Mouse (Mus musculus) midbrain, embryonic 16.5 days (tissue): ENCODE data around the gene Zbtb17. TPM values are rescaled to one million over a fixed set of nuclear protein-coding genes. Genes with fewer than 3 reads are reported as not detected.

Experiments
- ATAC-seq: fragments of 200-750 bp; cut with Nextera tagmentation; 2 replicates; pipeline ENCODE4 v1.8.0; 2017; ENCODE audit warnings: moderate TSS enrichment
- H3K27ac ChIP-seq: fragments of 300-500 bp; sonication (generic); 2 replicates; pipeline ENCODE4 v1.5.1; 2014; ENCODE audit warnings: mild to moderate bottlenecking, low read length, mixed read lengths
- H3K27me3 ChIP-seq: fragments of 300-500 bp; sonication (generic); 2 replicates; pipeline ENCODE4 v1.6.1; 2014; ENCODE audit warnings: low read depth, low read length, mixed read lengths; ENCODE audit not compliant: control insufficient read depth, insufficient read depth
- H3K36me3 ChIP-seq: fragments of 300-500 bp; sonication (generic); 2 replicates; pipeline ENCODE4 v1.6.1; 2014; ENCODE audit warnings: mild to moderate bottlenecking, low read length, moderate library complexity, mixed read lengths; ENCODE audit not compliant: control insufficient read depth, insufficient read depth
- H3K4me1 ChIP-seq: fragments of 300-500 bp; sonication (generic); 2 replicates; pipeline ENCODE4 v1.6.1; 2014; ENCODE audit warnings: mild to moderate bottlenecking, low read length, mixed read lengths; ENCODE audit not compliant: control insufficient read depth, insufficient read depth
- H3K4me2 ChIP-seq: fragments of 300-500 bp; sonication (generic); 2 replicates; pipeline ENCODE4 v1.6.1; 2014; ENCODE audit warnings: mild to moderate bottlenecking, low read length, mixed read lengths
- H3K4me3 ChIP-seq: fragments of 300-500 bp; sonication (generic); 2 replicates; pipeline ENCODE4 v1.5.1; 2014; ENCODE audit warnings: low read depth, mild to moderate bottlenecking, low read length, moderate library complexity, mixed read lengths
- H3K9ac ChIP-seq: fragments of 300-500 bp; sonication (generic); 2 replicates; pipeline ENCODE4 v1.6.1; 2014; ENCODE audit warnings: low read depth, low read length, mixed read lengths
- H3K9me3 ChIP-seq: fragments of 300-500 bp; sonication (generic); replicated peaks from 2 replicates; pipeline ENCODE4 v1.6.1; 2014; ENCODE audit warnings: mild to moderate bottlenecking, low read length, mixed read lengths; ENCODE audit not compliant: control insufficient read depth, poor library complexity, severe bottlenecking
- WGBS: fragments of 180-500 bp; shearing (Covaris S2); extraction: QIAGEN DNeasy Blood & Tissue Kit; methylation state at CpG from one replicate; pipeline ENCODE4 v1.1.7; 2014; 5-methylcytosine and 5-hydroxymethylcytosine counted together
- polyA plus RNA-seq: library from polyadenylated mRNA; unstranded; fragments of >200 nt; fragmentation: Nextera tagmentation; extraction: Ambion mirVana; gene quantifications from 2 replicates; pipeline ENCODE4 v1.2.1, GENCODE M21; 2015

Gene Zbtb17
- polyA plus RNA-seq, 1 experiment from 2014 or later = 42.7 TPM

- no peak overlapping the region for H3K4me2 ChIP-seq
- H3K9me3 ChIP-seq = no peaks in the 10 kb centered on the region
- H3K27me3 ChIP-seq = no peaks in the 10 kb centered on the region
- no peak overlapping the region for H3K27ac ChIP-seq
- no peak for ATAC-seq
- H3K4me3 ChIP-seq = no peak overlapping the region
- no peaks in the 10 kb centered on the region for H3K4me1 ChIP-seq
- no peak overlapping the region for H3K9ac ChIP-seq
- WGBS = 97% methylated on average over 11 of the region's 11 CpGs
- H3K36me3 ChIP-seq = peaks cover 58% of the 10 kb centered on the region
These were observed 43.1 kb downstream of the Zbtb17 start for GRCm38 (mm10) chr4:141487581-141487980.

DNA sequence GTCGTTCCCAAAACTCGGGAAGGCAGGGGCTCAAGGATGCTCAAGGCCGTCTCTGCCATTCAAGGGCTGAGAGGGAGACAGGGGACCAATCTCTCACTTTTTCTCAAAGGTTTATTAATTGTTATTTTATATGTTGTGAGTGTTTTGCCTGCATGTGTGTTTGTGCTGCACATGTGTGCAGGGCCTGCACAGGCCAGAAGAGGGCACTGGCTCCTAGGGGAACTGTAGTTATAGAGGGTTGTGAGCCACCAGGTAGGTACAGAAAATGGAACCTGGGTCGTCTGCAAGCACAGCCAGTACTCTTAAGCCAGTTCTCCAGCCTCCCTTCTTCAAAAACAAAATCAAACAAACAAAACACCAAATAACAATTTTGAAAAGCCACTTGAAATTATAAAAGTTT lies 44.2 kb downstream of the Zbtb17 start:
- 91% methylated on average over 4 of the region's 4 CpGs for WGBS
- H3K27ac ChIP-seq = no peak overlapping the region

DNA sequence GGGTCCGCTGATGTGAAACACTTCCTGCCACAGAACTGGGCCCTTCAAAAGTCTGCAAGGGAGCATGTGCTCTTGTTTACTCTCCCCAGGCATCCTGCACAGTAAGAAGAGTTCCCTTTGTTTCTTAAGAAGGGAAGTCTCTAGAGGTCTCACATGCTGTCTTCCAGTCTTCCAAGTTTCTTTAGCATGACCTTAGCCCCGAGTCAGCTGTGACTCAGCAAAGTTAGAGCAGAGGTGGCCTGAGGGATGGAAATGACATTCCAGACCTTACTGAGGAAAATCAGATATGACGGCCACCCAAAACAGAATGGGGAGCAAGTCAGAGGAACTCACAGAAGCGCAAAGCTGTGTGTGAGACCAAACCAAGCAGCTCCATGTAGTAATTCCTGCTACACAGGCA lies 56.2 kb downstream of the Zbtb17 start:
- Histone ChIP-seq H3K9me3 (no peaks in the 10 kb centered on the region), H3K4me1 (peaks cover 6% of the 10 kb centered on the region; the same call in 1 of the 2 replicates), H3K27ac (no peak overlapping the region), H3K27me3 (no peaks in the 10 kb centered on the region), H3K9ac (no peak overlapping the region), H3K4me2 (no peak overlapping the region), H3K36me3 (no peaks in the 10 kb centered on the region), H3K4me3 (no peak overlapping the region)
- no peak for ATAC-seq
- 74% methylated on average over 4 of the region's 4 CpGs for WGBS

More for the DNA sequence above, 44.2 kb downstream of the Zbtb17 start:
- ATAC-seq = no peak
- H3K36me3 ChIP-seq = peaks cover 48% of the 10 kb centered on the region
- H3K9ac ChIP-seq = no peak overlapping the region
- no peaks in the 10 kb centered on the region for H3K4me1 ChIP-seq
- no peak overlapping the region for H3K4me3 ChIP-seq
- no peaks in the 10 kb centered on the region for H3K27me3 ChIP-seq
- no peaks in the 10 kb centered on the region for H3K9me3 ChIP-seq
- H3K4me2 ChIP-seq = no peak overlapping the region

GRCm38 (mm10) chr4:141501058-141501457 lies 56.6 kb downstream of the Zbtb17 start:
- WGBS = 50% methylated on average over 5 of the region's 5 CpGs
- H3K27me3 ChIP-seq = no peaks in the 10 kb centered on the region
- H3K27ac ChIP-seq = no peak overlapping the region
- H3K4me1 ChIP-seq = peaks cover 6% of the 10 kb centered on the region; the same call in 1 of the 2 replicates
- H3K4me3 ChIP-seq = no peak overlapping the region
- no peak overlapping the region for H3K9ac ChIP-seq
- H3K4me2 ChIP-seq = no peak overlapping the region
- no peak for ATAC-seq
- H3K36me3 ChIP-seq = no peaks in the 10 kb centered on the region
- no peaks in the 10 kb centered on the region for H3K9me3 ChIP-seq

DNA sequence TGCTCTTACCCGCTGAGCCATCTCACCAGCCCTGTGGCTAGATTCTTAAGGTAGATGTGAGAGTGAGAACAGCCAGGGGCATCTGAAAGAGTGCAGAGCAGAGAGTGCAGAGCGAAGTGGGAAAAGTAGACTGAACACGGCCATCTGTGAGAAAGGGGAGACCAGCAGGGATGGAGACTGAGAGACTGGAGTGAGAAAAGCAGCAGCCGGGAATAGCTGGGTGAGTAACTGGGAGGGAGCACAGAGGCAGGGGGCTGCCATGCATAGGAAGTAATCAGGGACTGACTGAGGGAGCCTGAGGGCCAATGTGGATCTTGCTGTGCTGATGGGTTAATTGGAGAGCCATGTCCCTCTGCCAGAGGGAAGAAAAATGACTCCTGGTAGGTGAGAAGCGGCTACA lies 58.3 kb downstream of the Zbtb17 start:
- no peaks in the 10 kb centered on the region for H3K36me3 ChIP-seq
- WGBS = 78% methylated on average over 5 of the region's 5 CpGs

GRCm38 (mm10) chr4:141504471-141504870 lies 60.0 kb downstream of the Zbtb17 start:
- Histone ChIP-seq H3K4me2 (no peak overlapping the region), H3K27ac (no peak overlapping the region), H3K4me1 (peaks cover 18% of the 10 kb centered on the region), H3K9me3 (no peaks in the 10 kb centered on the region), H3K36me3 (no peaks in the 10 kb centered on the region), H3K9ac (no peak overlapping the region), H3K4me3 (no peak overlapping the region), H3K27me3 (no peaks in the 10 kb centered on the region)
- 85% methylated on average over 4 of the region's 4 CpGs for WGBS
- no peak for ATAC-seq

More for the DNA sequence above, 58.3 kb downstream of the Zbtb17 start:
- ATAC-seq = no peak
- Histone ChIP-seq H3K27me3 (no peaks in the 10 kb centered on the region), H3K27ac (no peak overlapping the region; the same call in 1 of the 2 replicates), H3K4me2 (no peak overlapping the region), H3K4me3 (no peak overlapping the region), H3K9me3 (no peaks in the 10 kb centered on the region), H3K4me1 (peaks cover 18% of the 10 kb centered on the region), H3K9ac (no peak overlapping the region)

GRCm38 (mm10) chr4:141505810-141506209 lies 61.4 kb downstream of the Zbtb17 start:
- 95% methylated on average over 10 of the region's 11 CpGs for WGBS

DNA sequence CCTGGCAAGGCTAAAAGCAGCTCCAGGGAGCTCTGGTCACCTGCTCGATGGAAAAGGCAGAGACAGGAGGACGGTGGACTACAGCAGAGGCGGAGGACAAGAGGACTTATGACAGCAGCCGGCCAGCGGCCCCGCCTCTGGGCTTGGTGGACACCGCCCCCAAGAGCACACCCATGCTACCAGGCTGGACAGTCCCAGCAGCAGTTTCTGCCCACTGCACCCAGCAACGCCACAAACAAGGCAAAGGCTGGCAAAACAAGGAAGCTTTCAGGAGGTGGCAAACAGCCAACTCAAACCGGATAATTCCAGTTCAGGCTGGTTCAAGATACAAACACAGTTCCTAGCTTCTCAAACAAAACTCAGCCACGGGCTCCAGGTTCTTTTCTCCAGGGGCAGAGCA lies 61.9 kb downstream of the Zbtb17 start:
- no peaks in the 10 kb centered on the region for H3K27me3 ChIP-seq
- 51% methylated on average over 10 of the region's 10 CpGs for WGBS
- peak; percentile 62; the same call in 1 of the 2 replicates for ATAC-seq
- H3K9me3 ChIP-seq = no peaks in the 10 kb centered on the region
- no peaks in the 10 kb centered on the region for H3K36me3 ChIP-seq
- H3K4me1 ChIP-seq = peaks cover 13% of the 10 kb centered on the region
- H3K9ac ChIP-seq = no peak overlapping the region
- H3K27ac ChIP-seq = peak overlapping the region; percentile 74
- no peak overlapping the region; the same call in 1 of the 2 replicates for H3K4me2 ChIP-seq
- H3K4me3 ChIP-seq = no peak overlapping the region

More at GRCm38 (mm10) chr4:141505810-141506209, 61.4 kb downstream of the Zbtb17 start:
- H3K27ac ChIP-seq = no peak overlapping the region
- H3K4me3 ChIP-seq = no peak overlapping the region
- no peaks in the 10 kb centered on the region for H3K27me3 ChIP-seq
- H3K9me3 ChIP-seq = no peaks in the 10 kb centered on the region
- H3K4me1 ChIP-seq = peaks cover 18% of the 10 kb centered on the region
- H3K9ac ChIP-seq = no peak overlapping the region
- H3K36me3 ChIP-seq = no peaks in the 10 kb centered on the region
- ATAC-seq = no peak
- no peak overlapping the region for H3K4me2 ChIP-seq

DNA sequence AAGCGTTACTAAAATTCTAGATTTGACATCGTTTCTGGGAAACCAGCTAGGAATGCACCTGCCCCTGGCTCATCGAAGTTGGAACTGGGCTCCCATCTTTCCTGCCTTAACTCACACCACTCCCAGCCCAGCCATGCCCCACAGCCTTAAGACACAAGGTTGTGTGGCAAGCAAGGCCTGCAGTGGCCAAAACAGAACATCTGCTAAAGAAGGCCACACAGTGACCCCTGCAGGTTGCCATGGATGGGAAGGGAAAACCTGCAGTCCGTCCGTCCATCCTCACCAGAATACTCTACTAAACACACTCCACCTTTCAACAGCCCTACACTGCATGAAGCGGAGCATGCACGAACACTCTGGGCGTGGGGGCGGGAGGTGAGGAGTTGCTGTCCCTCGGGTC lies 62.4 kb downstream of the Zbtb17 start:
- 69% methylated on average over 10 of the region's 10 CpGs for WGBS
- 0 out of 2 replicates have a peak, but pooled peaks have one; percentile 41 for ATAC-seq
- H3K4me2 ChIP-seq = no peak overlapping the region

More for the DNA sequence above, 62.4 kb downstream of the Zbtb17 start:
- Histone ChIP-seq H3K9me3 (no peaks in the 10 kb centered on the region), H3K27me3 (no peaks in the 10 kb centered on the region), H3K36me3 (no peaks in the 10 kb centered on the region), H3K4me3 (no peak overlapping the region), H3K27ac (peak overlapping the region; percentile 74), H3K9ac (no peak overlapping the region), H3K4me1 (peaks cover 12% of the 10 kb centered on the region)
